ENCODE assay signal across 17 mouse cellular contexts in the genomic region with DNA sequence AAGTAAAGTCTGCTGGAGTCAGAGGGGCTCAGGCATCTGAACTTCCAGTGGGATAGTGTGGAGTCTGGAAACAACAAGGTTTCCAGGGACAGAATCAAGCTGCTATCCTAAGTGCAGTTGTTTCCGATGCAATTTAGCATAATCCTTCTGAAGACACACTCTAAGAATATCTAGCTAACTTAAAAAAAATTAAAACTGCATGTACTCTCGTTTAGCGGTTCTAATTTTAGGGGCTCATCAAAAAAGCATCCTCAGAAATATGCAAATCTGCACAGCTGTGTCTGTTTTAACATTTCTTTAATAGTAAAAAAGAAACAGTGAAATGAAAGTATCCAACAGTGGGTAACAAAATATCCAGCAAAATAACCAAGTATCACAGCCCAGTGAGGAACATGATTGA.
A peak's percentile ranks its signal among the peaks of the same experiment; 100 is the strongest.
DNase-seq lines count a peak whose midpoint lies in the region; ATAC-seq lines count a peak whose summit lies in the region.
"Had no signal": no experiment of that assay in that cellular context is flagged by ENCODE, and none has a peak within 500 bp of the region (broad histone marks: within the 10 kb centered on the region; RNA-seq: fewer than 3 reads in every experiment).

No protein-coding gene starts in this region.

- H3K27ac ChIP-seq in forebrain, embryonic 16.5 days (ENCODE audit: low read length): no peak overlapping the region
- no peak overlapping the region for H3K27ac ChIP-seq in forebrain, embryonic 11.5 days (ENCODE audit: low read depth, low read length)
- H3K27ac ChIP-seq: embryonic facial prominence, embryonic 10.5 days; embryonic facial prominence, embryonic 12.5 days; forebrain, embryonic 12.5 days; forebrain, embryonic 15.5 days had no signal

- H3K36me3 ChIP-seq in forebrain, embryonic 16.5 days (ENCODE audit: control insufficient read depth, insufficient read depth): no peaks in the 10 kb centered on the region
- H3K36me3 ChIP-seq in forebrain, embryonic 11.5 days (ENCODE audit: control insufficient read depth, insufficient read depth, low read length): no peaks in the 10 kb centered on the region
- H3K36me3 ChIP-seq: embryonic facial prominence, embryonic 10.5 days; embryonic facial prominence, embryonic 12.5 days; forebrain, embryonic 12.5 days; forebrain, embryonic 15.5 days had no signal

- H3K27me3 ChIP-seq in forebrain, embryonic 16.5 days (replicated peaks; ENCODE audit: control insufficient read depth, insufficient read depth, low read length): no peaks in the 10 kb centered on the region
- H3K27me3 ChIP-seq in forebrain, embryonic 11.5 days (ENCODE audit: control insufficient read depth, insufficient read depth, low read length): no peaks in the 10 kb centered on the region
- H3K27me3 ChIP-seq: embryonic facial prominence, embryonic 12.5 days; forebrain, embryonic 12.5 days; forebrain, embryonic 15.5 days had no signal

- H3K4me1 ChIP-seq in forebrain, embryonic 16.5 days (replicated peaks; ENCODE audit: control insufficient read depth, insufficient read depth, low read length): no peaks in the 10 kb centered on the region
- H3K4me1 ChIP-seq in forebrain, embryonic 11.5 days (replicated peaks; ENCODE audit: control insufficient read depth, insufficient read depth, low read length): no peaks in the 10 kb centered on the region
- H3K4me1 ChIP-seq: embryonic facial prominence, embryonic 12.5 days; forebrain, embryonic 12.5 days; forebrain, embryonic 15.5 days had no signal

- ATAC-seq in forebrain, embryonic 16.5 days: peak; percentile 28; the same call in 1 of the 2 replicates
- ATAC-seq in forebrain, embryonic 11.5 days (replicated peaks; ENCODE audit: low FRiP score): no peak
- ATAC-seq in frontal cortex, adult (ENCODE audit: low TSS enrichment): peak; percentile 80
- ATAC-seq: forebrain, embryonic 15.5 days had no signal

- no peak overlapping the region for H3K9ac ChIP-seq in forebrain, embryonic 16.5 days (replicated peaks; ENCODE audit: low read depth, low read length)
- H3K9ac ChIP-seq in forebrain, embryonic 11.5 days (ENCODE audit: low read length): no peak overlapping the region
- H3K9ac ChIP-seq: embryonic facial prominence, embryonic 12.5 days; forebrain, embryonic 12.5 days; forebrain, embryonic 15.5 days had no signal

- no peak for DNase-seq in forebrain, embryonic 11.5 days (ENCODE audit: low spot score)
- DNase-seq in frontal cortex, postnatal 36 days (ENCODE audit: low spot score in 2 of 2): no peak
- peak; percentile 55 for DNase-seq in telencephalon, adult 2 months (ENCODE audit: low read depth, low spot score)
- DNase-seq in urinary bladder, adult 18-20 months (ENCODE audit: low spot score in 2 of 2): no peak
- DNase-seq: adrenal gland, adult 2 months; adrenal gland, postnatal 10 days; adrenal gland, postnatal 25 days; cerebellum, adult 11-12 months; cerebellum, adult 2 months; cerebellum, adult 9-10 months; cerebellum, postnatal 25 days had no signal

- no peak overlapping the region for H3K4me3 ChIP-seq in forebrain, embryonic 16.5 days (replicated peaks; ENCODE audit: low read length)
- H3K4me3 ChIP-seq in forebrain, embryonic 11.5 days (ENCODE audit: low read depth, low read length): no peak overlapping the region
- H3K4me3 ChIP-seq: embryonic facial prominence, embryonic 10.5 days; embryonic facial prominence, embryonic 12.5 days; forebrain, embryonic 12.5 days; forebrain, embryonic 15.5 days had no signal

- no peaks in the 10 kb centered on the region for H3K9me3 ChIP-seq in forebrain, embryonic 16.5 days (ENCODE audit: control insufficient read depth, low read length)
- H3K9me3 ChIP-seq in forebrain, embryonic 11.5 days (ENCODE audit: control insufficient read depth, low read length): no peaks in the 10 kb centered on the region
- H3K9me3 ChIP-seq: embryonic facial prominence, embryonic 10.5 days; embryonic facial prominence, embryonic 12.5 days; forebrain, embryonic 12.5 days; forebrain, embryonic 15.5 days had no signal

- 87% methylated on average over 3 of the region's 3 CpGs for WGBS in forebrain, embryonic 16.5 days
- 92% methylated on average over 3 of the region's 3 CpGs for WGBS in forebrain, embryonic 11.5 days

- H3K4me2 ChIP-seq in forebrain, embryonic 16.5 days (ENCODE audit: low read length): no peak overlapping the region
- H3K4me2 ChIP-seq in forebrain, embryonic 11.5 days (ENCODE audit: low read depth, low read length, severe bottlenecking): no peak overlapping the region
- H3K4me2 ChIP-seq: embryonic facial prominence, embryonic 12.5 days; forebrain, embryonic 12.5 days; forebrain, embryonic 15.5 days had no signal
